Mouse (Mus musculus) heart, postnatal 0 days (tissue): ENCODE data around the gene Zfr2.

Source experiments
- CTCF ChIP-seq: IDR thresholded peaks from 2 replicates; pipeline ENCODE4 v1.5.1; 2016; ENCODE audit warnings: antibody characterized with exemption, control low read depth, low read depth
- EP300 ChIP-seq: IDR thresholded peaks from 2 replicates; pipeline ENCODE4 v1.6.1; 2016; ENCODE audit warnings: antibody characterized with exemption, low read depth

- TF ChIP-seq CTCF (no peak), EP300 (no peak)
Measured at GRCm38 (mm10) chr10:81192270-81192967, 40.5 kb upstream of the Zfr2 start.
